Mouse (Mus musculus): Measurements from ENCODE around the gene Clca3a1.
"Not testable (repeated sequence)": the region's sequence is repeated elsewhere in the genome, so short reads cannot be mapped to it uniquely, and the experiment has no call there.

Gene Clca3a1

GRCm38 (mm10) chr3:144760592-144761309 is at the start of gene Clca3a1:
TSS of gene Clca3a1 (minus strand) at chr3:144760977.
- DNase-seq (ENCODE audit: low spot score in 2 of 2) = no peak

GRCm38 (mm10) chr3:144808153-144808925 is 47.6 kb upstream of the Clca3a1 start:
- DNase-seq (ENCODE audit: low spot score in 2 of 2) = not testable (repeated sequence)

- DNase-seq (ENCODE audit: low spot score in 2 of 2) = not testable (repeated sequence)
These were observed 45.8 kb upstream of the Clca3a1 start for GRCm38 (mm10) chr3:144806626-144807025.

GRCm38 (mm10) chr3:144801861-144802260 is 41.1 kb upstream of the Clca3a1 start:
- no peak for DNase-seq (ENCODE audit: low spot score in 2 of 2)

GRCm38 (mm10) chr3:144785181-144786148 is 24.7 kb upstream of the Clca3a1 start:
- no peak for DNase-seq (ENCODE audit: low spot score in 2 of 2)

GRCm38 (mm10) chr3:144765161-144765560 is 4.4 kb upstream of the Clca3a1 start:
- DNase-seq (ENCODE audit: low spot score in 2 of 2) = no peak

- no peak for DNase-seq (ENCODE audit: low spot score in 2 of 2)
These were observed 677 bp upstream of the Clca3a1 start for GRCm38 (mm10) chr3:144761454-144761853.

- no peak for DNase-seq (ENCODE audit: low spot score in 2 of 2)
These were observed 1.1 kb downstream of the Clca3a1 start for GRCm38 (mm10) chr3:144759719-144760118.

GRCm38 (mm10) chr3:144756103-144756502 is 4.7 kb downstream of the Clca3a1 start:
- DNase-seq (ENCODE audit: low spot score in 2 of 2) = not testable (repeated sequence)

GRCm38 (mm10) chr3:144753120-144753519 is 7.7 kb downstream of the Clca3a1 start:
- no peak for DNase-seq (ENCODE audit: low spot score in 2 of 2)

- not testable (repeated sequence) for DNase-seq (ENCODE audit: low spot score in 2 of 2)
These were observed 11.5 kb downstream of the Clca3a1 start for GRCm38 (mm10) chr3:144749062-144749963.

GRCm38 (mm10) chr3:144747706-144748105 is 13.1 kb downstream of the Clca3a1 start:
- not testable (repeated sequence) for DNase-seq (ENCODE audit: low spot score in 2 of 2)

GRCm38 (mm10) chr3:144738396-144738795 is 22.4 kb downstream of the Clca3a1 start:
- not testable (repeated sequence) for DNase-seq (ENCODE audit: low spot score in 2 of 2)

- DNase-seq (ENCODE audit: low spot score in 2 of 2) = peak in 1 of 2 experiments; percentile 61
These were observed 23.9 kb downstream of the Clca3a1 start for GRCm38 (mm10) chr3:144736831-144737230.

- peak in 1 of 2 experiments; percentile 74 for DNase-seq (ENCODE audit: low spot score in 2 of 2)
These were observed 37.3 kb downstream of the Clca3a1 start for GRCm38 (mm10) chr3:144723455-144723854.

GRCm38 (mm10) chr3:144722566-144722965 is 38.2 kb downstream of the Clca3a1 start:
- not testable (repeated sequence) for DNase-seq (ENCODE audit: low spot score in 2 of 2)

- DNase-seq (ENCODE audit: low spot score in 2 of 2) = no peak
These were observed 38.9 kb downstream of the Clca3a1 start for GRCm38 (mm10) chr3:144721860-144722256.

- DNase-seq (ENCODE audit: low spot score in 2 of 2) = no peak
These were observed 39.5 kb downstream of the Clca3a1 start for GRCm38 (mm10) chr3:144721077-144721859.

- DNase-seq (ENCODE audit: low spot score in 2 of 2) = peak; percentile 80 to 94
These were observed 40.7 kb downstream of the Clca3a1 start, which contains the start of gene Sh3glb1 for GRCm38 (mm10) chr3:144719901-144720747. TSS of gene Sh3glb1 (minus strand) at chr3:144720335.
